Mouse (Mus musculus) limb, embryonic 14.5 days (tissue): ENCODE data around the gene AW209491. TPM values are rescaled to one million over a fixed set of nuclear protein-coding genes. Genes with fewer than 3 reads are reported as not detected.

Experiments used
- ATAC-seq: fragments of 200-750 bp; cut with Nextera tagmentation; 2 replicates; pipeline ENCODE4 v1.8.0; 2017; ENCODE audit warnings: low read depth, moderate number of reproducible peaks, moderate TSS enrichment; ENCODE audit not compliant: low FRiP score
- DNase-seq: peaks from one replicate; pipeline ENCODE4 v3.0.0-alpha.2; 2015; ENCODE audit warnings: low spot score
- H3K27ac ChIP-seq: fragments of 300-500 bp; sonication (generic); replicated peaks from 2 replicates; pipeline ENCODE4 v1.5.1; 2014; ENCODE audit warnings: low read depth, mild to moderate bottlenecking, low read length, moderate library complexity, mixed read lengths
- H3K27me3 ChIP-seq: fragments of 300-500 bp; sonication (generic); 2 replicates; pipeline ENCODE4 v1.6.1; 2014; ENCODE audit warnings: low read length, mixed read lengths; ENCODE audit not compliant: control insufficient read depth, insufficient read depth
- H3K36me3 ChIP-seq: fragments of 300-500 bp; sonication (generic); 2 replicates; pipeline ENCODE4 v1.6.1; 2014; ENCODE audit warnings: mild to moderate bottlenecking, low read length, moderate library complexity, mixed read lengths; ENCODE audit not compliant: control insufficient read depth, insufficient read depth
- H3K4me1 ChIP-seq: fragments of 300-500 bp; sonication (generic); 2 replicates; pipeline ENCODE4 v1.6.1; 2014; ENCODE audit warnings: antibody characterized with exemption, low read length, mixed read lengths; ENCODE audit not compliant: control insufficient read depth, insufficient read depth
- H3K4me2 ChIP-seq: fragments of 300-500 bp; sonication (generic); replicated peaks from 2 replicates; pipeline ENCODE4 v1.6.1; 2014; ENCODE audit warnings: low read depth, mild to moderate bottlenecking, low read length, moderate library complexity; ENCODE audit not compliant: severe bottlenecking
- H3K4me3 ChIP-seq: fragments of 300-500 bp; sonication (generic); replicated peaks from 2 replicates; pipeline ENCODE4 v1.5.1; 2014; ENCODE audit warnings: low read length
- H3K9ac ChIP-seq: fragments of 300-500 bp; sonication (generic); 2 replicates; pipeline ENCODE4 v1.6.1; 2014; ENCODE audit warnings: mild to moderate bottlenecking, low read depth, low read length, moderate library complexity; ENCODE audit not compliant: severe bottlenecking
- H3K9me3 ChIP-seq: fragments of 300-500 bp; sonication (generic); 2 replicates; pipeline ENCODE4 v1.6.1; 2016; ENCODE audit warnings: low read length; ENCODE audit not compliant: control insufficient read depth
- POLR2A ChIP-seq: fragments of 200-500 bp; IDR thresholded peaks from 2 replicates; pipeline ENCODE4 v1.8.0; 2012; ENCODE audit warnings: inconsistent platforms, mild to moderate bottlenecking, moderate library complexity, borderline replicate concordance; ENCODE audit not compliant: insufficient read depth, insufficient read length; ENCODE audit errors: extremely low read depth
- WGBS: fragments of 180-500 bp; shearing (Covaris S2); extraction: QIAGEN DNeasy Blood & Tissue Kit; methylation state at CpG from one replicate; pipeline ENCODE4 v1.1.7; 2014; 5-methylcytosine and 5-hydroxymethylcytosine counted together
- polyA plus RNA-seq, 2 experiments: library from polyadenylated mRNA; depleted of rRNA in 1 of 2; stranded (reverse) in 1 of 2; unstranded in 1 of 2; fragments of >200 nt; fragmentation: Nextera tagmentation in 1 of 2; extraction: Ambion mirVana in 1 of 2; gene quantifications; 2 replicates each; pipeline versions ENCODE4 v1.2.1 to v1.2.3; 2012 to 2014

The AW209491 gene
- polyA plus RNA-seq, 2 experiments = 9.9 to 24.8 TPM

GRCm38 (mm10) chr13:14670342-14670741 lies 40.4 kb downstream of the AW209491 start:
- no peak for TF ChIP-seq POLR2A
- Histone ChIP-seq H3K9me3 (no peaks in the 10 kb centered on the region), H3K4me2 (no peak overlapping the region), H3K27ac (no peak overlapping the region), H3K36me3 (no peaks in the 10 kb centered on the region), H3K4me1 (peaks cover 3% of the 10 kb centered on the region; the same call in 1 of the 2 replicates), H3K4me3 (no peak overlapping the region), H3K9ac (no peak overlapping the region), H3K27me3 (no peaks in the 10 kb centered on the region)
- WGBS = 21% methylated on average over 2 of the region's 2 CpGs
- DNase-seq (peak; percentile 81), ATAC-seq (no peak; the same call in 1 of the 2 replicates)

Other genes with a start within 250 kb of the AW209491 start
- 0.13 and 0.21 TPM in 2 replicates for gene Hecw1, start 106.9 kb upstream of the AW209491 start, polyA plus RNA-seq (2012; rRNA removed)
- 0.07 and 0.34 TPM in 2 replicates for gene Hecw1, start 106.9 kb upstream of the AW209491 start, polyA plus RNA-seq (2014; fragmentation: Nextera tagmentation; extraction: Ambion mirVana)
- 19.5 and 37.3 TPM in 2 replicates for gene Mrpl32, start 17.0 kb upstream of the AW209491 start, polyA plus RNA-seq (2012; rRNA removed)
- gene Mrpl32, start 17.0 kb upstream of the AW209491 start, polyA plus RNA-seq (2014; fragmentation: Nextera tagmentation; extraction: Ambion mirVana) = 108 and 116 TPM in 2 replicates
- 73.0 and 92.1 TPM in 2 replicates for gene Psma2, start 16.9 kb upstream of the AW209491 start, polyA plus RNA-seq (2012; rRNA removed)
- 187 and 197 TPM in 2 replicates for gene Psma2, start 16.9 kb upstream of the AW209491 start, polyA plus RNA-seq (2014; fragmentation: Nextera tagmentation; extraction: Ambion mirVana)